Mouse (Mus musculus) mesoderm, embryonic 11.5 days (tissue): ENCODE data around the gene Sirt3.
"Not testable (repeated sequence)": the region's sequence is repeated elsewhere in the genome, so short reads cannot be mapped to it uniquely, and the experiment has no call there.

Experiments used
- DNase-seq: peaks from one replicate; pipeline ENCODE4 v3.0.0-alpha.2; 2012; ENCODE audit warnings: low read depth, low spot score

Gene Sirt3

DNA sequence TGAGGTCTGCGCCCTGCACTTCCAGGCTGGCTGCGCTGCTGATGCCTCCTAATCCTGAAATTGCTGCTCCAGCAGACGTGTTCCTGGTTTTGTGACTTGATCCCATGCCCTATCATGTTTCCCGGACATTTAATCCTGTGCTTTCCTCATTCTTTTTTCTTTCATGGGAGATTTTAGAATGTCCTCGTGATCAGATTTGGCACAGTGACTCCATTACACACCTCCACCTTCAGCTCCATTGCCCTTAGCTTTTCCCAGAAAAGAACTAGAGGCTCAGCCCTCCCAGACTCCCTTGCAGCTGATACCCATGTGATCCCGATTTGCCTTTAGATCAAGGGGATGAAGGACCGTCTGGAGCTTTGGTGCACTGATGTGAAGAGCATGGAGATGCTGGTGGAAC is 15.8 kb upstream of the Sirt3 start:
- DNase-seq: no peak

DNA sequence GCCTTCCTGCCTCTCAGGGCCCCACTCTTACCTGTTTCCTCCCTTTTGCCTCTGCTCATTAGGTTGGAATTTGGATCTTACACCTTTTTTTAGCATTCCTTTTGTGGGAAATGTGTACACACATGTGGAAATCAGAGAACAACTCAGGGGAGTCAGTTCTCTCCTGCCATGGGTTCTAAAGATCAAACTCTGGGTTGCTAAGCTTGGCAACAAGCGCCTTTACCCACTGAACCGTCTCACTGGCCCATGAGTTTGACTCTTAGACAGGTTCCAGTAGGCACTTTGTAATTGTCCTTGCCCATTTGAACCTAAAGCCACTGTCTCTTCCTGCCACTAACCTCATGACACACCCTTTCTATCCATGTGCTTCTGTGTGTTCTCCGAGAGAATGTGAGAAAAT is 12.5 kb upstream of the Sirt3 start:
- DNase-seq: no peak

DNA sequence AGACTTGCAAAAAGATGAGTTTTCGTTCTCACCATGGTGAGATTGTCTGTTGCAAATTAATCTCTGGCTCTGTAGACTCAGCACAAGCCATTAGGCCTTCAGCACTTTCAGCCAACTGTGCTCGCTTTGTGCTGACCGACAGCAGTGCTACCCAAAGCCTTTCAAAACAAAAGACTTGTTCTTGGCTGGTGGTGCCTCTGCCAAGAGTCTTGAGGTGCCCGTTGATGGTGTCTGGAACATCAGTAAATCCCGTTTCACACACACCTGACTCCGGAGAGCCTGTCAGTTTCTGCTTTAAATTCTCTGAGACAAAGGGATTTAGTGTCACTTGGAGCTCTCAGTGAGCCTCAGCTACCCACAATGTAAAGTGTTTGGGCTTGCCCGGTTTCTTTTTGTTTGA is 11.9 kb upstream of the Sirt3 start:
- DNase-seq: no peak

DNA sequence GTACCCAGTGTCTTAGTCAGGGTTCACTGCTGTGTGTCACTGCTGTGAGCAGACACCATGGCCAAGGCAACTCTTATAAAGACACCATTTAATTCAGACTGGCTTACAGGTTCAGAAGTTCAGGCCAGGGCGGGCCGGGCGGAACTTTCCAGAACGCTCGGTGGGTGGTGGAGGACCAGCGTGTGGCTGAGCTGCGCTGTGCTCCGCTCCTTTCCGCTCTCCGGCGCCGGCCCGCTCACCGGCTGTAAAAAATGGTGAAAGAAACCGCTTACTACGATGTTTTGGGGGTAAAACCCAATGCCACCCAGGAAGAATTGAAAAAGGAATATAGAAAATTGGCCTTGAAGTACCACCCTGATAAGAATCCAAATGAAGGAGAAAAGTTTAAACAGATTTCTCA is 8.5 kb upstream of the Sirt3 start:
- not testable (repeated sequence) for DNase-seq

DNA sequence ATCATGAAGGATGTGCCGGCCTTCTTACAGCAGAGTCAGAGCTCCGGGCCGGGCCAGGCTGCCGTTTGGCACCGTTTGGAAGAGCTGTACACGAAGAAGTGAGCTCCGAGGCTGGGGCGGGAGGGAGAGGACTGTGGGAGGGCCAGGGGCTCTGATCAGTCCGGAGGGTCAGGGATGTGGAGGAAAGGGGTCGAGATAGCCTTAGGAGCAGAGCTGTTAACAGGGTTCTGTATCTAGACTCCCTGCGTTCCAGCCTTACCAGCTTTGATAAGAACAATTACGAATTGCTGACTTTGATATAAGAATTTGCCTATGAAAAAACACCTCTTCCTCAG is 327 bp upstream of the Sirt3 start:
- no peak for DNase-seq

DNA sequence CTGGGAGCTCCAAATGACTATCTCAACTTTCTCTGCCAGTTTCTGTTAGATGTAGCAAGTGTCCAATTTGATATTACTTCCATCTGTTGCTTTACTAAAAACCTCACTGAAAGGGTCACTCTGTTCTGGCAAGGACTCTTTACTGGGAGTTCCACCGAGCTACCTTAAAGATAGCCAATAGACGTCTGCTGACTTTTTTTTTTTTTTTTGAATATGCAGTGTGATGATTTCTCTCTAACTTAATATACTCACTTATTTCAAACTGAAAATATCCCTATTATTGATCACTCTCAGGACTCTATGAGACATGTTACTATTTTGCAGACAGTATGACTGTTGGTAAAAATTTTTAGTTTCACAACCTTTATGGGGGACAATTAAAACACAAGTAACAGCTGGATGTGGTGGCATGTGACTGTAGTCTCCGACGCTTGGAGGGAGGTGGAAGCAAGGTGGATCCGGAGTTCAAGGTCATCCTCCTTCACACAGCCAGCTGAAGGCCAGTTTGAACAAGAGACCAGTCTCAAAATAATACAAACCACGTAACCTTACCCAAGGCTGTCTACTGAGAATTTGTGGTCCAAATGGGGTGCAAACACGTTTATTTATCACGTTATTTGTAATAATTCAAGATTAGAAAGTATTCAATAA is 1.1 kb downstream of the Sirt3 start:
- no peak for DNase-seq

DNA sequence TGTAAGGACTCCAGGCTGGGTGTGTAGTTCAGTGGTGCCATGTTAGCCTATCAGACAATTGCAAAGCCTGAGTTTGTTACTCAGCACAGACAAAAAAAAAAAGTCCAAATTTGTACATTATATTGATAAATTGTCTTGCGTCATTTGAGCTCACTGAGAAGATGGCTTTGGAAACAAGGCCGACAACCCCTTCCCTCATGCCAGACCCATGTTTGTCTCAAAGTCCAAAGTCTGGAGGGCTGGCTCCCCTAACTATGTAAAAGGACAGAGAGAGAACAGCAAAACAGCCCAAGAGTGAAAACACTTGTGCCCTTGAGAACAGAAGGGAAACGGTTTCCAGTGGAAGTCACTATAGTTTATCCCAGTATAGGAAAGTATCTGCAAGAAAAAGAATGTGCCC is 1.7 kb downstream of the Sirt3 start:
- DNase-seq: no peak

DNA sequence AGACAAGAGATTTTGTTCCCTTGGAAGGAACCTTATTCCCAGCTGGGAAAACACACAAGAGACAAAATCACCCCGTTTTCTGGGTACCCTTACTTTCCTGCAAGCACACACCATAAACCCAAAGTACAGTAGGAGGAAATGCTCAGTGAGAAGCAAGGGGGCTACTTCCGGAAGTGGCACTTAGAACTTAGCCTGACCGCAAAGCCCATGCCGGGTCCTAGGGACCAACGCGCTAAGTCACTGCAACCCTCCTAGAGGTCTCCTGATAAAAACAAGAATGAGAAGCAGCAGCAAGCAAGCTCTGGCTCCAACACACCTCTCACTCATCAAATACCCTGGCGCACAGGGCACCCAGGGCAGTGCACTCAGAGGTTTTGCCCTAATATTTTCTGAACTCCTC is 2.8 kb downstream of the Sirt3 start:
- DNase-seq: no peak

DNA sequence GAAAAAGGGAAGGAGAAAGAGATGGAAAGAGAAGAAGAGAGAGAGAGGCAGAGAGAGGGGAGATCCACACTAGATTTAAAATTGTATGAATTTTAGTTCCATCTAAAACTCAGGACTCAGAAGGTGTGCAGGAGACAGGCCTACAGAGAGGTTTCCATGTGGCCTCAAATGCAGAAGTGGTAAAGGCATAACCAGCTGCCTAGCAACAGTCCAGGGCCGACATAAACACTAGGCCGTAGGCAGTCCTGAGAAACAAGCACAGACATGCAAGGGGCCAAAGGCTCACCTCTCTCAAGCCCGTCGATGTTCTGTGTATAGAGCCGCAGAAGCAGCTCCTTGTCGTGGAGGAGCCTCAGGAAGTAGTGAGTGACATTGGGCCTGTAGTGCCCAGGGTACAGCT is 4.7 kb downstream of the Sirt3 start:
- no peak for DNase-seq

DNA sequence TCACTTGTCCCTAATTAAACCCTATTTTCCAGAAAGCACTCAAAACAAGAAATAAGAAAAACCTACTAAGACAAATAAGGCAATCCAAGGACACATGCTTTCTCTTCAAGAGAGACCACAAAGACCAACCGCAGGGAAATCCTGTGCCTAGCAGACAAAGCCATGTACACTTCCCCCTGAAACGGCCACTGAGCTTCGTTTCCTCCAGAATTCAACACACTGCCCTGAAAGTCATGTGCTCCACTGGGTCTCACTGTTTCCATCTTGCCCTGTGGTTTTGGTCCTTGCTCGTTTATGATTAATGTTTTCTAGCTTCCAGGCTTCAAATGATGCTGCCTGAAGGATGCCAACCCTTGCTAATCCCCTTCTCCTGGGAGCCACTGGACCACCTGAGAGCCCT is 7.9 kb downstream of the Sirt3 start:
- no peak for DNase-seq

DNA sequence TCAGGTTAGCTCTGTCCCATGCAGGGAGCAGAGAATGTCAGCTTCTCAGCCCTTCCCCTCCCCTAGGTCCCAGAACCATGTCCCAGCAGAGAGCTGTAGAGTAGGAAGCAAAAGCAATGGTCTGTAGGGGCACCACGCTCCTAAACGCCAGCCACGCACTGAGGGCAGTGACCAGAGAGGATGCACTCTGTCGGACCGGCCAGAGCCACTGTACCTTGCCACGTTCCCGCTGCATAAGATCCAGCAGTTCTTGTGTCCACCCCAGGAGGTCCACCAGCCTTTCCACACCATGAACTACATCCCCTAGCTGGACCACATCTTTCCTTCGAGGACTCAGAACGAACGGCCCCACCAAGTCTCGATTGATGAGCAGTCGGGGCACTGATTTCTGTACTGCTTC is 17.3 kb downstream of the Sirt3 start:
- no peak for DNase-seq

DNA sequence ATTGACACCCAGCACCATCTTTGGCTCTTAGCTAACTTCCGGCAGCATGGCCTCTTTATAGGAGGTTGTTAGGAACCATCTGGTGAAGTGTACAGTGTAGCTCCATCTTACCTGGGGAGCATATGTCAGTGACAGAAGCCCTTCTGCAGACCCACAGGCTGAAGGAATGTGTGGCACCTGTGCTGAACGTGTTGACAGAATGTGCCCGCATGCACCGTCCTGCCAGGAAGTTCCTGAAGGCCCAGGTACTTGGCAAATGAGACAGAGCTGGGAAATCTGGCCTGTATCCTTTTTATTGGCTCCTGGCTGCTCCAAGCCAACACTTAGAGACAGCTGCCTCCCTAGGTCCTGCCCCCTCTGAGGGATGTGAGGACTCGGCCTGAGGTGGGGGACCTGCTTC is 21.4 kb downstream of the Sirt3 start:
- no peak for DNase-seq

DNA sequence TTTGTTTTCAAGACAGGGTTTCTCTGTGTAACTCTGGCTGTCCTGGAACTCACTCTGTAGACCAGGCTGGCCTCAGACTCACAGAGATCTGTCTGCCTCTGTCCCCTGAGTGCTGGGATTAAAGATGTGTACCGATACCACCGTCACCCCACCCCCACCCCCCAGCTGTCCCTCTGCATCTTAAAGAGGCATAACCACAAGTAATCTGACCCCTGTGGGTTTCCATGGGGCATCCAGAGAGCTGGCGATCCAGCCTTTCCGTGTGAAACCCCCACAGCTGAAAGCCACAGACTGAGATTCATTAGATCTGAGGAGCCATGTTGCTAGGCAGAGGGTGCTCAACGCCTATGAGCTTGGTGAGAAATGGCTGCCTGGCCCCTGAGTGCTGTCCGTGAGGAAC is 22.1 kb downstream of the Sirt3 start:
- DNase-seq: no peak

DNA sequence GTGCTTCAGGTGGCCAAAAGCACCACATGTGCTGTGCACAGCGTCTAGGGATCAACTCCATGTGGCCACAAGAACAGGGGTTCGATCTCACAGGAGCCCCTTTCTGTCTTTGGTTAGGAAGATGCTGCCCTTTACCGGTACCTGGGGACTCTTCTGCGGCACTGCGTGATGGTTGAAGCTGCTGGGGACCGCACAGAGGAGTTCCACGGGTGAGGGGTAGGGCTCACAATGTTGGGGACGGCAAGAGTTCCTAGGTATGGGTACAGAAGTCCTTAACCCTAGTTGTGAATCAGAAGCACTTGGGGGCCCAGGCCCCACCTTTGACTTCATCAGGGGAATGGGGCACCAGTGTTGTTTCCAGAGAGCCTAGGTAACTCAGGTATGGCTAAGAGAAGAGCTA is 23.4 kb downstream of the Sirt3 start:
- no peak for DNase-seq

DNA sequence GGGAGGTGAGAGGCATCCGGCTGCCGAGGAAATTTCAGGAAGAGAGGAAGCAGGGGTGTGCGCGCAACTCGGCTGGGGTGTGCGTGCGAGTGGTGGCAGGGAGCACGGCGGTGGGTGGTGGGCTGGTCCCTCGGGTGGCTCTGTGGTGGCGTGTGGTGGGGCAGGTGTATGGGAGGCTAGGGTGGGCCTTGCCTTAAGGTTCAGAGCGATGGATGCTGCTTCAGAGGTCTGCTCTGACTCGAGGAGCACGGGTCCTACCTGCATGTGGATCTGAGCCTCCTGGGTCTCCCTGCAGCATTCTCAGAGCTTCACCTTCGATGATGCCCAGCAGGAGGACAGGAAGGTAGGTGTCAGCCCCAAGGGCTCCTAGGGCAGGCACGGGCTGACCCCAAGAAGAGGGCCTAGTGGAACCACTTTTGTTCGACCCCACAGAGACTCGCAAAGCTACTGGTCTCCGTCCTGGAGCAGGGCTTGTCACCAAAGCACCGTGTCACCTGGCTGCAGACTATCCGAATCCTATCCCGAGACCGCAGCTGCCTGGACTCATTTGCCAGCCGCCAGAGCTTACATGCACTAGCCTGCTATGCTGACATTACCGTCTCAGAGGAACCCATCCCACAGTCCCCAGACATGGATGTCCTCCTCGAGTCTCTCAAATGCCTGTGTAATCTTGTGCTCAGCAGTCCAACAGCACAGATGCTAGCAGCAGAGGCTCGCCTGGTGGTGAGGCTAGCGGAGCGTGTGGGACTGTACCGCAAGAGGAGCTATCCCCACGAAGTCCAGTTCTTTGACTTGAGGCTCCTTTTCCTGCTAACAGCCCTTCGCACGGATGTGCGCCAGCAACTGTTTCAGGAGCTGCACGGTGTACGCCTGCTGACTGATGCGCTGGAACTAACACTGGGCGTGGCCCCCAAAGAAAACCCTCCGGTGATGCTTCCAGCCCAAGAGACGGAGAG is 24.3 kb downstream of the Sirt3 start, which contains the start of gene Bet1l:
TSS of gene Bet1l (minus strand) at position 28 of the 956 bp plus-strand sequence.
- DNase-seq: peak; percentile 6

DNA sequence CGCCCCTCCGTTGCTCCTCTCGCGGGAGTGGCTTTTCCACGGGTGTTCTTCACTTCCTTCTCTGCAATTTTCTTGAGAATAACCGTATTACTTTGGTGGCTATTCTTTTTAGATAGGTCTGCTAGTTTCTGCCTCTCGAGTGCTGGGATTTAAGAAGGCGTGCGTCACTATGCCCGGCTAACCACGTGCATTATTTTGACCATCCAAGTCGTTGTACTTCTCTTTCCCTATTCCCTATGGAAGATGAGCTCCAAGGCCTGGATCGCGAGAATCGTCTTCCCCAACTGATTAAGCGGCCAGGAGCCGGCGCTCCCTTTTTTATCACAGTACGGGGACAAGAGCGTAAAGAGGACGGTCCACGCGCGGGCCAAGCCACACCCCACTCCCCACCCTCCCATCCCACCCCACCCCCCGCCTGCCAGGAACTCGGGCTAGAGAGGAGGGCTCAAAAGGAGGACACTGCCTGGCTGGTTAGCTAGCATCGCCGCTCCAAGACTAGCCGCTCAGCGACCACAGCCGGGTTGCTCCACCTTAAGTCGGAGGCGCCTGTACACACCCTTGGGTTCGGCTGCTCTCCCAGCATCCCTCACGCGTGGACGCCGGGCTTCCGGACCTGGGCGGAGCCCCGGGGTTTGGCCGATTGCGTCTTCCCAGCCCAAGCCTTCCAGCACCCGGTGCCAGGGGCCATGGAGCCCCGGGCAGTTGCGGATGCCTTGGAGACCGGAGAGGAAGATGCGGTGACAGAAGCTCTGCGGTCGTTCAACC is 25.1 kb downstream of the Sirt3 start, which contains the start of gene Ric8a:
TSS of gene Ric8a (plus strand) at position 173 of the 765 bp plus-strand sequence.
- peak; percentile 79 for DNase-seq

DNA sequence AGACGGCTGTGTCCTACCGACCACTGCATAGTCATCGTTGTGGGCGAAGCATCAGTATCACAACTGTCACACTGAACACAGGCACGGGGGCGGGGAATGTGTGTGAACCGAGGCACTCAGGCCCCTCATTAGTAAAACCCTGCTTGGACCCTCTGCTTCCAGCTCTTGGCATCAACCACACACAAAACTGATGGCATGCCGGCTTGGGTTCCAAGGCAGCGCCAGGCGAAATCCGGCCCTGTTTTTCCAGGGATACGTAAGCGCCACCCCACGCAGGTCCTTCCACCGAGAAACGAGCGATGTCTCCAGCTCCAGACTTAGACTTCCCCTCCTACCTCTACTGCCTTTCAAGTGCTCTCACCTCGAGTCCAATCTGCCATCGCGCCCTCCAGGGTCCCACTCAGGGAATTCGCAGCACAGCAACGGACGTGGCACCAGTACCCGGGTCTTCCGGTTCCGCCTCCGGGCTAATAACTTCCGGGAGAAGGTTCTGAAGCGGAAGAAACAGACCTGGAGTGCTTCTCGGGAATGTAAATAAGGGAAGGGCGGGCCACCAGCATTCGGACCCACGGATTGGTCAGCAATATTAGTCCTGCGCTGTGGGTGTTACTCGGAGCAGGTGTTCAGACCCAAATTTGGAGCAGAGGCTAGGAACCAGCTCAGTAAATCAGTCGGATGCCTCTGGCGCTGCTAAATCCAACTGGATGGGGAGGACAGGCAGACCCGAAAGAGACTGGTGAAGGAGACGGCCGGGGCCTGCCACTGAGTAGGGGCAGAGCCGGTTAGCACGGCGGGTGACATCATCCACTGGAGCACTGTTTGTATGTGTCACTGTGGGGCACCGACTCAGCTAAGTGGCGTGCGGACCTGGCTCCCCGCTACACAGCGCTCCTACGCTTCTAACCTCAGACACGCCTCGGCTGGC is 26.0 kb downstream of the Sirt3 start, which contains the start of gene Gm45785:
TSS of gene Gm45785 (minus strand) at position 472 of the 925 bp plus-strand sequence.
- DNase-seq: peak; percentile 92

DNA sequence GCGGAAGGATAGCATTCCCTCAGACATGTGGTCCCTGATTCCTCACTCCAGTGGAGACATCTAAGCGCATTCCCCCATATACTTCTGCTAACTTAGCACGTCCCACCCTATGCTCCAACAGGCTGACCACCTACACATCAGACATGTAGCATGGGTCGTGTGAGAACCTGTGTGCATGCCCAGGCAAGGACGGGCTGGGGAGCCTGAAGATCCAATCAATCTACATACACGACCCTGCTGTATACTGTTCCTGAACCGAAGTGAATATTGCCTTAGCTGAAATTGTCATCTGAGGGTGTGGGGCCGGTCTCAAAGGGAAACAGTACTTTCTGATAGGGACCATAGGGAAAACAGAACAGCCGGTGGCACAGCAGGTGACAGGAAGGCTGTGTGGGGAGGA is 26.9 kb downstream of the Sirt3 start:
- DNase-seq: no peak

DNA sequence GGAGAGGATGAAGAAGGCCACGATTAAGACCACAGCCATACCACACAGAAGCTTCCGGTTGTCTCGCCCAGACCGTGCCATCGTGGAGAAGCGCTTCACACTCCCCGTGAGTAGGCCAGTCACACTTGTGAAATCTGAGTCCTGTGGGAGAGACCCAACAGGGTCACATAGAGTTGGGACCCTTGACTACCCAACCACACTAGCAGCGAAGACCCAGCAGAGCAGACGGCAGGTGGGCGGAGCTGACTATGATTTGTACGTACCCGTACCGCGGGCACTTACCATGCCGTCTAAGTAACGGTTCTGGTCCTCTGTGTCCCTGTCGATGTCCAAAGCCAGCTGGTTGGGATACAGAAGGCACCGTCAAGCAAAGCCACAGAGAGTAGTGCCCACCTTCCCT is 27.6 kb downstream of the Sirt3 start:
- DNase-seq: no peak

DNA sequence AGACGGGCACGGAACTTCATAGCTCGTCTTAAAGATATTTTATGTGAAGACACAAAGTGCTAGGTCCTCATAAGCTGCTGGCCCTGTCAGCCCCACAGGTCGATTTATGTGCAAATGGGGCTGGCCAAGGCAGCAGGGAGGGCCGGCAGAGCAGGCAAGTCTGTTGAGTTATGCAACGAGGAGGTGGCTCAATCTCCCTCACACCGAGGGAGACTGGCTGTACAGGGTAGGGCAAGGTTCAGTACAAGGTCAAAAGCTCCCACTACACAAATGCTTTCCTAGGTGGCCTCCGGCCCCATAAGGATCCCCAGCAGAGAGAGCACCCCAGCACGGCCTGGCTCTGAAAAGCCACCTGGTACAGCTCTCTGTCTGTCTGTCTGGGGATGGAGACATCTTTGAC is 28.7 kb downstream of the Sirt3 start:
- DNase-seq: no peak

DNA sequence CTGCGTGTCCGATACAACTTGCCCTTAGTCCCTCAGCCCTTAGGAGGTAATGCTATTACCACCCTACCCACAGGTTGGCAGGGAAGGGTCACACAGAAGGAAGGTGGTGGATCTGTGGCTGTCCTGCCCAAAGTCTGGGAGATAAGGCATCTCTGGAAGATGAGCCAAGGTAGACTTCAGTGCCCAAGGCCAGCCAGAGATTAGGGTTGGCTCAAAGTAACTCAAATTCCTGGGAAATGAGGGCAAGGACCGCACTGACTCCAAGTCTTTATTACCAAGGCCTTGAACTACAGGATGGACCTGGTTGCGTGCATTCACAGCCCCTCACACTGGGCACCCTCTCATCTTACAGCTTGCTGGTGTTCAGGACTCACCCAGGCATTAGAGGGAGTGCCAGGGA is 30.2 kb downstream of the Sirt3 start:
- DNase-seq: no peak
